ENCODE assay signal across 8 mouse cellular contexts in genomic region chr19:41831718-41832391, GRCm38 (mm10). TPM values are rescaled to one million over a fixed set of nuclear protein-coding genes. Genes with fewer than 3 reads are reported as not detected.
DNase-seq lines count a peak whose midpoint lies in the region; ATAC-seq and TF ChIP-seq lines count a peak whose summit lies in the region.

No protein-coding gene starts in this region.

- TF ChIP-seq RAD21 in MEL (IDR thresholded peaks at IDR 0.05; ENCODE audit: low read depth, low read length) = no peak

- no peak for ATAC-seq in heart, embryonic 12.5 days (ENCODE audit: insufficient number of reproducible peaks, low FRiP score)
- ATAC-seq in forebrain, embryonic 15.5 days (replicated peaks) = no peak
- ATAC-seq in liver, embryonic 16.5 days (ENCODE audit: low read depth) = no peak

- H3K4me3 ChIP-seq in heart, embryonic 12.5 days = peak overlapping the region; percentile 77
- H3K4me3 ChIP-seq in MEL (ENCODE audit: control insufficient read depth in 1 of 2, insufficient read depth in 1 of 2, low read depth in 2 of 2, low read length in 2 of 2) = peak overlapping the region; percentile 78 to 83
- peak overlapping the region; percentile 72 for H3K4me3 ChIP-seq in forebrain, embryonic 15.5 days
- peak overlapping the region; percentile 87 for H3K4me3 ChIP-seq in liver, embryonic 16.5 days (ENCODE audit: low read depth, low read length)

- no peak for TF ChIP-seq EP300 in MEL (IDR thresholded peaks at IDR 0.05; ENCODE audit: low read depth in 1 of 2, low read length in 2 of 2)

- no peak for DNase-seq in heart, adult 8-10 months (ENCODE audit: low spot score)
- DNase-seq in MEL (ENCODE audit: low read depth, low spot score) = peak; percentile 64
- no peak for DNase-seq in Muller cell, postnatal 12 days (ENCODE audit: inconsistent ontology term)
- DNase-seq in gastrocnemius, adult 18-20 months (ENCODE audit: low spot score) = no peak
- DNase-seq in frontal cortex, adult 2 months (ENCODE audit: extremely low spot score in 1 of 2, low spot score in 1 of 2) = no peak

- H3K79me2 ChIP-seq in MEL (ENCODE audit: control insufficient read depth, insufficient read depth, low read length, poor library complexity) = peaks cover 31% of the 10 kb centered on the region

- H3K27ac ChIP-seq in heart, embryonic 12.5 days (ENCODE audit: poor library complexity, severe bottlenecking) = no peak overlapping the region
- H3K27ac ChIP-seq in MEL (ENCODE audit: control insufficient read depth, low read depth, low read length) = peak overlapping the region; percentile 94
- peak overlapping the region; percentile 98 for H3K27ac ChIP-seq in forebrain, embryonic 15.5 days (replicated peaks)
- H3K27ac ChIP-seq in liver, embryonic 16.5 days (ENCODE audit: low read length) = peak overlapping the region; percentile 54

- peaks cover 30% of the 10 kb centered on the region for H3K4me1 ChIP-seq in heart, embryonic 12.5 days (replicated peaks)
- H3K4me1 ChIP-seq in MEL (ENCODE audit: control insufficient read depth in 1 of 2, insufficient read depth in 2 of 2, low read length in 2 of 2) = peaks cover 16 to 37% of the 10 kb centered on the region in 2 experiments
- peaks cover 44% of the 10 kb centered on the region for H3K4me1 ChIP-seq in forebrain, embryonic 15.5 days
- H3K4me1 ChIP-seq in liver, embryonic 16.5 days (ENCODE audit: control insufficient read depth, low read depth, low read length) = peaks cover 54% of the 10 kb centered on the region

- TF ChIP-seq POLR2A in MEL (IDR thresholded peaks at IDR 0.05; ENCODE audit: control insufficient read depth in 1 of 2, insufficient read depth in 1 of 2, low read depth in 1 of 2, low read length in 2 of 2, poor library complexity in 1 of 2) = no peak; a peak in 1 of 4 replicates

- TF ChIP-seq CTCF in MEL (IDR thresholded peaks at IDR 0.05 in 2 of 3, conservative IDR thresholded peaks at IDR 0.05 in 1 of 3; ENCODE audit: control insufficient read depth in 1 of 3, insufficient read depth in 1 of 3, low read depth in 2 of 3, low read length in 3 of 3, poor library complexity in 1 of 3, severe bottlenecking in 1 of 3) = no peak

- peak overlapping the region; percentile 100 for H3K4me2 ChIP-seq in heart, embryonic 12.5 days
- peak overlapping the region; percentile 84 for H3K4me2 ChIP-seq in forebrain, embryonic 15.5 days (replicated peaks)
- peak overlapping the region; percentile 88 for H3K4me2 ChIP-seq in liver, embryonic 16.5 days (ENCODE audit: low read depth, low read length)

- peak overlapping the region; percentile 88; the same call in 1 of the 2 replicates for H3K9ac ChIP-seq in heart, embryonic 12.5 days
- peak overlapping the region; percentile 95 for H3K9ac ChIP-seq in MEL (ENCODE audit: control insufficient read depth, low read depth, low read length, poor library complexity, severe bottlenecking)
- peak overlapping the region; percentile 74 for H3K9ac ChIP-seq in forebrain, embryonic 15.5 days (replicated peaks)
- peak overlapping the region; percentile 80 for H3K9ac ChIP-seq in liver, embryonic 16.5 days (ENCODE audit: low read depth, low read length)

- H3K27me3 ChIP-seq in heart, embryonic 12.5 days (replicated peaks) = peaks cover 10% of the 10 kb centered on the region; the same call in 1 of the 2 replicates
- H3K27me3 ChIP-seq in MEL (ENCODE audit: control insufficient read depth in 1 of 2, insufficient read depth in 2 of 2, low read length in 2 of 2) = no peaks in the 10 kb centered on the region
- no peaks in the 10 kb centered on the region for H3K27me3 ChIP-seq in forebrain, embryonic 15.5 days
- no peaks in the 10 kb centered on the region for H3K27me3 ChIP-seq in liver, embryonic 16.5 days (ENCODE audit: control insufficient read depth, insufficient read depth, low read depth, low read length)

- H3K9me3 ChIP-seq in heart, embryonic 12.5 days (replicated peaks) = no peaks in the 10 kb centered on the region
- no peaks in the 10 kb centered on the region for H3K9me3 ChIP-seq in MEL (replicated peaks; ENCODE audit: insufficient read depth, low read length)
- H3K9me3 ChIP-seq in forebrain, embryonic 15.5 days = no peaks in the 10 kb centered on the region
- no peaks in the 10 kb centered on the region for H3K9me3 ChIP-seq in liver, embryonic 16.5 days (replicated peaks; ENCODE audit: control insufficient read depth, low read length)

- WGBS in heart, embryonic 12.5 days = 12% methylated on average over 14 of the region's 14 CpGs
- 9% methylated on average over 14 of the region's 14 CpGs for WGBS in forebrain, embryonic 15.5 days
- 19% methylated on average over 14 of the region's 14 CpGs for WGBS in liver, embryonic 16.5 days (ENCODE audit: insufficient replicate concordance)

- H3K36me3 ChIP-seq in heart, embryonic 12.5 days = no peaks in the 10 kb centered on the region
- peaks cover 0 to 33% of the 10 kb centered on the region in 2 experiments; a peak in 2 of 4 replicates for H3K36me3 ChIP-seq in MEL (ENCODE audit: control insufficient read depth in 1 of 2, insufficient read depth in 2 of 2, low read length in 2 of 2)
- H3K36me3 ChIP-seq in forebrain, embryonic 15.5 days = no peaks in the 10 kb centered on the region
- H3K36me3 ChIP-seq in liver, embryonic 16.5 days (ENCODE audit: control insufficient read depth, insufficient read depth) = no peaks in the 10 kb centered on the region

TF ChIP-seq in MEL, 35 proteins besides CTCF, POLR2A, EP300 and RAD21:
- TF ChIP-seq NELFE (IDR thresholded peaks at IDR 0.05; ENCODE audit: low read depth, low read length) = peak; percentile 38; the same call in 1 of the 2 replicates
- no peak for TF ChIP-seq NRF1 (IDR thresholded peaks at IDR 0.05; ENCODE audit: insufficient read depth, low read depth, low read length, poor library complexity, severe bottlenecking)
- 0 out of 2 replicates have a peak, but pooled peaks have one; percentile 13 for TF ChIP-seq TCF12 (IDR thresholded peaks at IDR 0.05; ENCODE audit: low read depth, low read length)
- peak; percentile 3; the same call in 1 of the 2 replicates for TF ChIP-seq POLR2AphosphoS2 (IDR thresholded peaks at IDR 0.05; ENCODE audit: low read length)

RNA-seq across cellular contexts. Expression of gene Frat1, which starts 2.1 kb away (rescaled TPM):
- 2.5 and 3.2 TPM in 2 replicates for polyA plus RNA-seq in heart, embryonic 12.5 days (2016; fragmentation: Nextera tagmentation; extraction: Ambion mirVana)
- total RNA-seq in heart, adult 8-10 months (2022) = 1 to 10 TPM; 1.9 to 4.5 (median 3.4) TPM
- total RNA-seq in MEL (2012; rRNA removed) = 26.7 and 36.0 TPM in 2 replicates
- polyA plus RNA-seq in MEL (2012; ENCODE audit: insufficient read depth in 1 of 2, insufficient read length in 2 of 2, low read depth in 1 of 2, low replicate concordance in 2 of 2, missing spikeins in 1 of 2) = 10 to 100 TPM in 1 of 2 experiments, not detected in 1; 31.5 TPM
- polyA plus RNA-seq in forebrain, embryonic 15.5 days (2015; fragmentation: Nextera tagmentation; extraction: Ambion mirVana) = 34.7 and 35.1 TPM in 2 replicates
- polyA plus RNA-seq in liver, embryonic 16.5 days (2015; fragmentation: Nextera tagmentation; extraction: Ambion mirVana) = 8.3 and 8.5 TPM in 2 replicates
- total RNA-seq in gastrocnemius, adult 18-20 months (2021) = 1 to 10 TPM; 3.5 to 6.2 TPM
- polyA plus RNA-seq in frontal cortex, adult 2 months (2012; rRNA removed) = 10.8 and 11.1 TPM in 2 replicates

RNA-seq across cellular contexts. Expression of gene Frat2, which starts 16.1 kb away (rescaled TPM):
- 3.6 TPM in 2 replicates for polyA plus RNA-seq in heart, embryonic 12.5 days (2016; fragmentation: Nextera tagmentation; extraction: Ambion mirVana)
- total RNA-seq in heart, adult 8-10 months (2022) = 1 to 10 TPM; 2.2 to 4.6 (median 2.5) TPM
- total RNA-seq in MEL (2012; rRNA removed) = 55.6 and 58.2 TPM in 2 replicates
- polyA plus RNA-seq in MEL (2012; ENCODE audit: insufficient read depth in 1 of 2, insufficient read length in 2 of 2, low read depth in 1 of 2, low replicate concordance in 2 of 2, missing spikeins in 1 of 2) = 100 to 1,000 TPM in 1 of 2 experiments, not detected in 1; 110 TPM
- 16.9 and 17.9 TPM in 2 replicates for polyA plus RNA-seq in forebrain, embryonic 15.5 days (2015; fragmentation: Nextera tagmentation; extraction: Ambion mirVana)
- 2.5 and 2.7 TPM in 2 replicates for polyA plus RNA-seq in liver, embryonic 16.5 days (2015; fragmentation: Nextera tagmentation; extraction: Ambion mirVana)
- 10 to 100 TPM in 1 of 2 experiments, 1 to 10 TPM in 1; 6.6 to 12.4 TPM for total RNA-seq in gastrocnemius, adult 18-20 months (2021)
- 7.5 and 8.3 TPM in 2 replicates for polyA plus RNA-seq in frontal cortex, adult 2 months (2012; rRNA removed)

RNA-seq across cellular contexts. Expression of gene Arhgap19, which starts 30.0 kb away (rescaled TPM):
- 17.8 and 19.5 TPM in 2 replicates for polyA plus RNA-seq in heart, embryonic 12.5 days (2016; fragmentation: Nextera tagmentation; extraction: Ambion mirVana)
- 1 to 10 TPM; 1.6 to 2.6 (median 2.0) TPM for total RNA-seq in heart, adult 8-10 months (2022)
- total RNA-seq in MEL (2012; rRNA removed) = 47.5 and 53.9 TPM in 2 replicates
- polyA plus RNA-seq in MEL (2012; ENCODE audit: insufficient read depth in 1 of 2, insufficient read length in 2 of 2, low read depth in 1 of 2, low replicate concordance in 2 of 2, missing spikeins in 1 of 2) = 10 to 100 TPM in 1 of 2 experiments, not detected in 1; 67.9 TPM
- 10.6 and 11.2 TPM in 2 replicates for polyA plus RNA-seq in forebrain, embryonic 15.5 days (2015; fragmentation: Nextera tagmentation; extraction: Ambion mirVana)
- 25.6 and 27.5 TPM in 2 replicates for polyA plus RNA-seq in liver, embryonic 16.5 days (2015; fragmentation: Nextera tagmentation; extraction: Ambion mirVana)
- 1 to 10 TPM; 8.0 to 8.1 TPM for total RNA-seq in gastrocnemius, adult 18-20 months (2021)
- 3.5 and 3.8 TPM in 2 replicates for polyA plus RNA-seq in frontal cortex, adult 2 months (2012; rRNA removed)
